Mouse (Mus musculus): ENCODE measurements at regions not wholly inside any gene's neighbourhood (a gene's known extent, or its start where the extent isn't known, plus 50 kb on each side); places are given as distances from the start of the nearest gene placed in this dataset.

- 63% methylated on average over 1 of the region's 1 CpGs for WGBS
Observed at GRCm38 (mm10) chr12:14207288-14207687, 55.4 kb upstream of the Fam84a start.

DNA sequence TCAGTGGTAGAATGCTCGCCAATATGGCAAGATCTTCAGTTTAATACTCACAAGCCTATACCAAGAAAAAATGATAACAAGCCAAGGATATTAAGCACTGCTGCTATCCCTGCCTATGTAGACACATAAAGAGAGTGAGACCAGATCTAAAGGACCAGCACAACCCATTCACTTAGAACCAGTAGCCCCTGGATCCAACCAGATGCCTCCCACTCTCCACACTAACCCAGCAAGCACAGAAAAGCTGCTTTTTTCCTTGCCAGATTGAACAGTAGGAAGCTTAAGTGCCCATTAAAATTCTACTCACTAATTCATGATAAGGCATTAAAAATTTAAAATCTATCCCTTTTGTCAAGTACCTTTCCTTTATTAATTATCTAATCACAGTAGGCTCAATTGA is 52.6 kb upstream of the Fam84a start:
- no peak for TF ChIP-seq CTCF (IDR thresholded peaks at IDR 0.05; ENCODE audit: low read depth)
- H3K9me3 ChIP-seq (ENCODE audit: low read length), result no peaks in the 10 kb centered on the region
- no peaks in the 10 kb centered on the region for H3K36me3 ChIP-seq (ENCODE audit: insufficient read depth, low read length)
- H3K4me2 ChIP-seq (ENCODE audit: low read depth, low read length), result no peak overlapping the region
- no peak for DNase-seq (ENCODE audit: low spot score)
- ATAC-seq, result no peak
- no peaks in the 10 kb centered on the region for H3K27me3 ChIP-seq (ENCODE audit: insufficient read depth, low read length)
- 76% methylated on average over 1 of the region's 1 CpGs for WGBS
- no peak overlapping the region for H3K9ac ChIP-seq (replicated peaks; ENCODE audit: low read length)
- no peak overlapping the region for H3K4me3 ChIP-seq (ENCODE audit: low read length)
- no peak overlapping the region for H3K27ac ChIP-seq
- no peaks in the 10 kb centered on the region for H3K4me1 ChIP-seq (ENCODE audit: insufficient read depth, low read length)

More at GRCm38 (mm10) chr12:14207288-14207687, 55.4 kb upstream of the Fam84a start:
- Histone ChIP-seq H3K27ac (no peak overlapping the region), H3K9ac (replicated peaks; ENCODE audit: low read length) (no peak overlapping the region), H3K4me1 (ENCODE audit: insufficient read depth, low read length) (no peaks in the 10 kb centered on the region), H3K27me3 (ENCODE audit: insufficient read depth, low read length) (no peaks in the 10 kb centered on the region), H3K9me3 (ENCODE audit: low read length) (no peaks in the 10 kb centered on the region), H3K36me3 (ENCODE audit: insufficient read depth, low read length) (no peaks in the 10 kb centered on the region), H3K4me2 (ENCODE audit: low read depth, low read length) (no peak overlapping the region), H3K4me3 (ENCODE audit: low read length) (no peak overlapping the region)
- no peak for DNase-seq (ENCODE audit: low spot score)
- no peak for ATAC-seq
- no peak for TF ChIP-seq CTCF (IDR thresholded peaks at IDR 0.05; ENCODE audit: low read depth)

Measured in hindbrain, postnatal 0 days (tissue).